Mouse (Mus musculus): ENCODE measurements at regions not wholly inside any gene's neighbourhood (a gene's known extent, or its start where the extent isn't known, plus 50 kb on each side); places are given as distances from the start of the nearest gene placed in this dataset.
A peak's percentile ranks its signal among the peaks of the same experiment; 100 is the strongest.

DNA sequence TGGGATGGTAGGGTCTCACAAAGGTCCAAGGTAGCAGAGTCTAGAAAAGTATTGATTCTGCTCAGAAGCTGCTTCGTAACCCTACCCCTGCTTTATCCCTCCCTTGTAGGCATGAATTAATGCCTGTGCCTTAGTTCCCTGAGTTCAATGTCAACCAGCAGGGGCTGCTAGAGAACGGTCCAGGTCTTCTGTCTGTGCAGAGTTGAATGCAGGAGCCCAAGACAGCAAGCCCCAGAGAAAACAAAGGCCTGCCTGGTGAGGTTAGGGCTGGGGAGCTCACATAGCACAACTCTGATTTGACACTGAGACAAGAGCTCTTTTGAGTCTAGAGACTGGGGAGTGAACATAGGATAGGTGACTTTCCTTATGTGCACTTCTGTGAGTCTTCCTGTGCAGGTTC is 56.6 kb downstream of the Olig3 start:
- DNase-seq (ENCODE audit: low read depth, low spot score), result no peak

- no peak for DNase-seq (ENCODE audit: low read depth, low spot score)
These were observed 57.6 kb downstream of the Olig3 start for GRCm38 (mm10) chr10:19413935-19414334.

- no peak for DNase-seq (ENCODE audit: low read depth, low spot score)
These were observed 58.5 kb downstream of the Olig3 start for GRCm38 (mm10) chr10:19414834-19415233.

GRCm38 (mm10) chr10:19424030-19424429 is 67.7 kb downstream of the Olig3 start:
- DNase-seq (ENCODE audit: low read depth, low spot score), result peak; percentile 16

DNA sequence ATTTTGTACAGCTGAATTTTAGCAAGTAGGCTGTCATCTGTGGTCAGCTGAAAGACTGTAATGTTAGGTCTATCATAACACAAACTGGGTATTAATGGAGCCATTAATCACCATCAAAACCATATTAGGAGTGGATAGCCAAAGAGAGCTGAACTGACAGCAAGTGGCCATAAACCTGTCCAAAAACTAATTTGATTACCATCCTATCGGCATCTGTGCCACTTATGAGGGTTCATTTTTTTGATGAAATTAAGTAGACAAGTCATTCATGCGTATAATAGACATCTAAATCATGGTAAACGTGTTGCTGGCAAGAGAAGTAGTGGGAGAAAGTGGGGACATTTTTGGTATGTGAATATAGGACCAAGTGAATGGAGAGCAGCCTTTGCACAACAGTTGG is 68.6 kb downstream of the Olig3 start:
- DNase-seq (ENCODE audit: low read depth, low spot score), result no peak

GRCm38 (mm10) chr10:19426835-19427234 is 70.5 kb downstream of the Olig3 start:
- no peak for DNase-seq (ENCODE audit: low read depth, low spot score)

- no peak for DNase-seq (ENCODE audit: low read depth, low spot score)
These were observed 76.2 kb downstream of the Olig3 start for GRCm38 (mm10) chr10:19432515-19432914.

GRCm38 (mm10) chr10:19434661-19435060 is 78.3 kb downstream of the Olig3 start:
- DNase-seq (ENCODE audit: low read depth, low spot score), result no peak

DNA sequence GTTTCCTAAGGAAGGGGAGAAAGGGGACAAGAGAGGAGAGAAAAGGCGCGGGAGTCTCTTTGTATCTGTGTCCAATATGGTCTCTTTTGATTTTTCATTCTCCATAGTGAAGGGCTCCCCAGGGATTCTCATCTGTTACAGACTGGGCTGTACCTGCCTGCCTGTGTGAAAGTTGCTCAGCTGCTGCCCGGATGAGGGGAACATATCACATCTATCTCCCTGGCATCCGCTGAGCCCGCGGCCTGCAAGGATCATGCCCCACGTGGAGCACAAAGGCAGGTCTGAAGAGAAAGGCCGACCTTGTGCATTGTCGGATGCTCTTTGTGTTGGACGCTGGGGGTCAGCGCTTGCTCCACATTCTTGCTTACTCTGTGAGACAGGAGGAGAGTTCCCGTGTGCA is 85.5 kb downstream of the Olig3 start:
- no peak for DNase-seq (ENCODE audit: low read depth, low spot score)

- DNase-seq (ENCODE audit: low read depth, low spot score), result no peak
These were observed 87.2 kb downstream of the Olig3 start for GRCm38 (mm10) chr10:19443516-19443915.

- DNase-seq (ENCODE audit: low read depth, low spot score), result no peak
These were observed 92.7 kb downstream of the Olig3 start for GRCm38 (mm10) chr10:19448838-19449559.

GRCm38 (mm10) chr10:19459053-19459452 is 102.7 kb downstream of the Olig3 start:
- no peak for DNase-seq (ENCODE audit: low read depth, low spot score)

DNA sequence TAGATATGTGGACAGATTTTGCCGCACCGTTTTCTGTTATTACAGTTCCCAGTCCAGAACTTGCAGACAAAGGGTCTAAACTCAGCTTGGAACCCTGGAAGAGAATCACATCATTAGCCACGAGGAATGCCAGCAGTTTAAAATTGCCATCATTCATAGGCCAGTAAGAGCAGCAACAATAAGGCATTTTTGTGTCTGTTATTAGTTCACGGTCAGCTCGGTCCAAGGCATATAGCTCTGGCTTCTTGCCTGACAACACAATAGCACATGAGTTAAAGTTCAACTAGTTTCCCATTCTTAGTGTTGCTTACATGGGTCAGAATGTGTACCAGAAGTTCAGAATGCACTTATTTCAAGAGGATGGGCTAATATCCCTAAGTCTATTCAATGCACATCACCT is 103.4 kb downstream of the Olig3 start:
- no peak for DNase-seq (ENCODE audit: low read depth, low spot score)

DNA sequence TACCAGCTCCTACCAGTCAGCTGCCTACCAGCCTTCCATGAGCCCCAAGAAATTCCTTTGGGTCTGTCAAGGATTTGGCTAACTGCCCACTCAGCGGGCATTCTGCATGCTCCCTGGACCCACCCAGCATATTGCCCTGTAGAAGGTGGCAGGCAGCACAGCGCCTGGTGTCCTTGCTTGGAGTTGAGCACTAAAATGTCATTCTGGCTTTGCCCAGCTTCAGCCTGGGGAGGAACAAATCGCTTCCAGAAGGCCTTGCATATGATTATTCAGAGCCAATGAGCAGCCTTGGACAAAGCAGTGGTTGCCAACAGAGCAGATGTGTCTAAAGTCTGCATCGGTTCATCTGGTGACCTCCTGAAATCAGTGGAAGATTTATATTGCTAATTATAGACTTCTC is 103.8 kb downstream of the Olig3 start:
- no peak for DNase-seq (ENCODE audit: low read depth, low spot score)

DNA sequence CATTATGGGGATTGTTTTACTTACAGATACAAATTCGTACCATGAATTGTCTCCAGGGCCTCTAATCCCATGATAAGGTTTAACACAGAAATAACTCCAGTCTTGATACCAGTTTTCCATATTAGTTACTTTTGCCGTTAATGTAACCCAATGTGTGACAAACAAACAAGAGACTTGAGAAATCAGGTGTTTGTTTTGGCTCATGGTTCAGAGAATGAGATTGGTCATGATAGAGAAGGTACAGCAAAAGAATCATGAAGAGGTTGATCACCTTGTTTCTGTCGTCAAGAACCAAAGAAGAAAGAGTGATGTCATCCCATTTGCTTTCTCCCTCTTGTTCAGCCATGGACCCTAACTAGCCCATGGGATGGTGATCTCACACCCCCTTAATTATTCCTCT is 107.5 kb downstream of the Olig3 start:
- DNase-seq (ENCODE audit: low read depth, low spot score), result no peak

- DNase-seq (ENCODE audit: low read depth, low spot score), result no peak
These were observed 108.2 kb downstream of the Olig3 start for GRCm38 (mm10) chr10:19464504-19464903.

- DNase-seq (ENCODE audit: low read depth, low spot score), result peak; percentile 73
These were observed 115.2 kb downstream of the Olig3 start for GRCm38 (mm10) chr10:19471349-19472040.

GRCm38 (mm10) chr10:19472066-19472465 is 115.7 kb downstream of the Olig3 start:
- DNase-seq (ENCODE audit: low read depth, low spot score), result peak; percentile 24

DNA sequence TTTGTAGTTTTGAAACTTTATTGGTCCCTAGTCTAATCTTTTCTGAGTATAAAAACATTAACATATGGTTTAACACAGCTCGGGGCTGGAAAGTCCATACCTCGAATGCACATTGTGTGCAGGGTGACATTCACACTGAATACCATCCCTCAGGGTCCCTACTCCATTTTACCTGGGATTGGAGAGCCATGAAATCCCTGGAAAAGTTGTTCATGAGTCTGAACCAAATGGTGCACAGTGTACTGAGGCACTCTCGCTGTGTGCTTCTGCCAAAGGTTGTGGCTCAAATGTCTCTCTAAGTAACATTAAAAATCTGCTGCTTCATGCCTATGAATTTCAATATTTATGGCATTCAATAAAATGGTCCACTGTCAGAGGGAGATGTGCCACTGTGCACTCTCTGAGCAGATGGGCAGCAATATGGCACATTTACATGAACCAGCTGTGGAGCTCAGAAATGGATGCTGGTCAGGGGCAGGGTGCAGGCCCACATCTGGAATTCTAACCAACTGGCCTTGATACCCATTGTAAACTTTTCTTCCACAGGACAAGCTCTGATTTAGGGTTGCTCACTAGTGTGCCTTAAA is 116.7 kb downstream of the Olig3 start:
- no peak for DNase-seq (ENCODE audit: low read depth, low spot score)

DNA sequence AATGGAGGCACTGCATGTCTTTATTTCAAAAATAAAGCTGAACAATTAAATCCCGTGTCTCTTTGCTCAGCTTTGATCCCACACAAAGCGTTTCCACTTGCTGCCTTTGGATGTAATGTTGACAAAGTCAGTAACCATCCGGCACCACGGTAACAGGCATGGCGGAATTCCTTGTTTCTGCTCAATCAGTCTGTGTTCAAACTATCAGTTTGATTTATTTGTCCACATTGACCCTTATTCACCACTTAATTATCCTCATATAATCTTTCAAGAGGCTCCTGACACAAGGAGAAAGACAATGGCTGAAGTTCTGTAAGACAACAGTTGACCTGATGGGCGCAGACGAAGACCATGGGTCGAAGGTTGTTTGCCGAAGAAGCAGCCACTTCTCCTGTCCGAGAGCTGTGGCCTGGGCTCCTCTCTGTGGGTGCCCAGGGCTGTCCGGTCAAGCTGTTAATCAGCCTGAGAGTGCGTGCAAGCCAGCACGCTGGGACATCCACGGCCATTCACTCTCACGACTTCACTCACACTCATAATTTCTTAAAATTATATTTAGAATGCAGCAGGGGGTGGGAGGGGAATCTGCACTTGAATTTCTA is 106.1 kb upstream of the Ifngr1 start:
- DNase-seq (ENCODE audit: low read depth, low spot score), result no peak

DNA sequence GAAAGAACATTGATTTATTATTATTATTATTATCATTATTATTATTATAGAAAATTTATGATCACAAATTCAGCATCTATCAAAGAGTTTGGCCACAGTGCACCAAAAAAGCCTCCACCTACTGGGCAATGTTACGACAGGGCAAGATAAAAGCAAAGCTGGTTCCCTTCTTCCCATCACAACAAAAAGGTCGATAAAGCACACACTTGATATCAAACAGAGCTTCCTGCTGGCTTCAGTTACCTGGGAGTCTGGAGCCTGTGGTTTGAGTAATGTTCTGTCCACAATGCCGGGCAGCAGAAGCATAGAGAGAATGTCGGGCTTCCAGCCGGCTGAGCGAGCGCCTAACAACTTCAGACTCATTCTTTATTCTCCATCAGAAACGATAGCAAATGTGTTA is 101.2 kb upstream of the Ifngr1 start:
- DNase-seq (ENCODE audit: low read depth, low spot score), result no peak

DNA sequence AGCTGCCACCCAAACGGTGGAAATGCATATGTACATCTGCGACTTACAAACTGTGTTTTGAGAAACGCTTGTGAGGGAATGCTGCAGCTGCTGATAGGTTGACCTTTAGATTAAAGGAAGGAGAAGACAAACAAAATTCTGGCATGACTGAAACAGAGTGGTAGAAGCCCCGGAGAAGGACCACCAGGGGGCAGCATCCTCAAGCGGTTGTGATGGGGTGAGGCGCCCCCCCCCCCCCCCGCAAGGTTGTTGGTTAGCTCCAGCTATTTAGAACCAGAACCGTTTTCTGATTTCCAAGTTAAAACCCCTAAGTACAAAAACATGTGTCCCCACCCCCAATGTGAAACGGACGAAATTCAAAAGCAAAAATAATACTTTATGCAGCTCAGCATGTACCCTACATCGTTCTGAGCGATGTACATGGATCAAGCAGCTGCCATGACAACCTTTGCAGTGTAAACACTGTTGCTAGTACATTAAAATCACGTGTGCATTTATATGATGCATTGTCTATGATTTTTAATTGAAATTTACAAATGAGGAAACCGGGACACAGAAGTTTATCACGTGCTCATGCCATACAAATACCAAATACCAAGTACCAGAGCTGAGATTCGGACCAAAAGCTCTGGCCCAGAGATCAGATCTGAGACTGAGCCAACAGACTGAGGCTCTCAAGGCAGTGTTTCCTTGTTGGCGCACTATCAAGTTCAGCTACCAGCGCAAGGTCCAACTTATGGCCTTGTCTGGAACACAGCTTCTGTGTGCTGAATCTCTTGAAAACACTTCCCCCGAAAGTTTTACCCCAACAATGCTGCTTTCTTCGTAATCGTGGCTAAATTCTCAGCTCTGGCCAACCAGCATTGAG is 100.0 kb upstream of the Ifngr1 start:
- no peak for DNase-seq (ENCODE audit: low read depth, low spot score)
